Mouse (Mus musculus) heart, embryonic 11.5 days (tissue): ENCODE measurements at regions not wholly inside any gene's neighbourhood (a gene's known extent, or its start where the extent isn't known, plus 50 kb on each side); places are given as distances from the start of the nearest gene placed in this dataset.

Experiments
- ATAC-seq: fragments of 200-750 bp; cut with Nextera tagmentation; replicated peaks from 2 replicates; pipeline ENCODE4 v1.8.0; 2017; ENCODE audit warnings: moderate library complexity; ENCODE audit not compliant: insufficient number of reproducible peaks, low FRiP score, low TSS enrichment
- H3K27ac ChIP-seq: fragments of 300-500 bp; sonication (generic); 2 replicates; pipeline ENCODE4 v1.5.1; 2014; ENCODE audit warnings: mild to moderate bottlenecking, low read depth, low read length
- H3K27me3 ChIP-seq: fragments of 300-500 bp; sonication (generic); 2 replicates; pipeline ENCODE4 v1.6.1; 2014; ENCODE audit warnings: mild to moderate bottlenecking, low read length, mixed read lengths; ENCODE audit not compliant: control insufficient read depth, insufficient read depth
- H3K36me3 ChIP-seq: fragments of 300-500 bp; sonication (generic); 2 replicates; pipeline ENCODE4 v1.6.1; 2014; ENCODE audit warnings: mild to moderate bottlenecking, low read length, moderate library complexity, mixed read lengths; ENCODE audit not compliant: control insufficient read depth, insufficient read depth
- H3K4me1 ChIP-seq: fragments of 300-500 bp; sonication (generic); 2 replicates; pipeline ENCODE4 v1.6.1; 2014; ENCODE audit warnings: low read length; ENCODE audit not compliant: control insufficient read depth, insufficient read depth
- H3K4me2 ChIP-seq: fragments of 300-500 bp; sonication (generic); 2 replicates; pipeline ENCODE4 v1.6.1; 2014; ENCODE audit warnings: mild to moderate bottlenecking, moderate library complexity
- H3K4me3 ChIP-seq: fragments of 300-500 bp; sonication (generic); 2 replicates; pipeline ENCODE4 v1.5.1; 2014; ENCODE audit warnings: low read depth, low read length
- H3K9ac ChIP-seq: fragments of 300-500 bp; sonication (generic); 2 replicates; pipeline ENCODE4 v1.6.1; 2014; ENCODE audit warnings: mild to moderate bottlenecking, low read depth, low read length, moderate library complexity
- H3K9me3 ChIP-seq: fragments of 300-500 bp; sonication (generic); replicated peaks from 2 replicates; pipeline ENCODE4 v1.6.1; 2016; ENCODE audit warnings: low read length; ENCODE audit not compliant: control insufficient read depth
- WGBS: fragments of 180-500 bp; shearing (Covaris S2); extraction: QIAGEN DNeasy Blood & Tissue Kit; methylation state at CpG from one replicate; pipeline ENCODE4 v1.1.7; 2014; ENCODE audit not compliant: insufficient replicate concordance; 5-methylcytosine and 5-hydroxymethylcytosine counted together

DNA sequence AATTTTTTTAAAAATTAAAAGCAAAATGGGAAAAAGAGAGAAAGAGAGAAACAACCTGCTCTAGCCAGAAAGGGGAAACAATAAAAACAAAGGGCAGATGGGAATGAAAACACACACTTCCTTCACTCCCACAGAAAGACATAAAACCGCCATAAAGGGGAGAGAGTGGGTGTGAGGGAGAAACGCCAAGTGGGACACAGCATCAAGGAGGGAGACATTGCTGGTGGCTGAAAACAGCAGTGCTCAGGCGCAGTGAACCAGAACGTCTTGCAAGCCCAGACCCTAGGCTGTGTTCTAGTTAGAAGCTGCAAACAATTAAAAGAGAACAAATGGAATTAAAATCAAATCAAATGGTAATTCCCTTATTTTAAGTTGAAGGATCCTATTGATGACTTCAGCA is 245.1 kb downstream of the Ube2cbp start:
- H3K4me2 ChIP-seq, result no peak overlapping the region
- H3K4me1 ChIP-seq, result no peaks in the 10 kb centered on the region
- H3K36me3 ChIP-seq, result no peaks in the 10 kb centered on the region
- no peak overlapping the region for H3K4me3 ChIP-seq
- H3K9ac ChIP-seq, result no peak overlapping the region
- H3K27ac ChIP-seq, result no peak overlapping the region
- no peak for ATAC-seq
- WGBS, result 72% methylated on average over 4 of the region's 4 CpGs
- H3K27me3 ChIP-seq, result no peaks in the 10 kb centered on the region
- H3K9me3 ChIP-seq, result no peaks in the 10 kb centered on the region

DNA sequence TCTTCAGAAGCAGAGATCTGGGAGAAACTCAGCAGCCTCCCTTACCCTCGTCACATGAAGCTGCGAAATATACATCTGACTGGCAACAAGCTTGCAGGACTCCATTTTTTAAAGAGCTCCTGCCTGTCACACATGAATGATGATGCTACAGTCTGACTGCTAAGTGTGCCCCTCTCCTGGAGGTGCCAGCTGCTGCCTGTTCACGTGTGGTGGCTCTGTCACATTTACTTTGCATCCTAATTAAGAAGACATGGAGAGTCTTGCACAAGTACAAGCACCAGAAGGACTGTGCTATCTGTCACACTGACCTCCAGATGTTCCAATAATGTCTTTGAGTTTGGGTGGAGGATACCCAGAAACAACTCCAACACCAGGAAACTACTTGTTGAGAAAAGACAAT is 240.2 kb downstream of the Ube2cbp start:
- Histone ChIP-seq H3K9ac (no peak overlapping the region), H3K4me2 (no peak overlapping the region), H3K4me3 (no peak overlapping the region), H3K27ac (no peak overlapping the region), H3K4me1 (no peaks in the 10 kb centered on the region), H3K36me3 (no peaks in the 10 kb centered on the region), H3K9me3 (no peaks in the 10 kb centered on the region), H3K27me3 (no peaks in the 10 kb centered on the region)
- WGBS, result 57% methylated on average over 3 of the region's 3 CpGs
- ATAC-seq, result no peak

DNA sequence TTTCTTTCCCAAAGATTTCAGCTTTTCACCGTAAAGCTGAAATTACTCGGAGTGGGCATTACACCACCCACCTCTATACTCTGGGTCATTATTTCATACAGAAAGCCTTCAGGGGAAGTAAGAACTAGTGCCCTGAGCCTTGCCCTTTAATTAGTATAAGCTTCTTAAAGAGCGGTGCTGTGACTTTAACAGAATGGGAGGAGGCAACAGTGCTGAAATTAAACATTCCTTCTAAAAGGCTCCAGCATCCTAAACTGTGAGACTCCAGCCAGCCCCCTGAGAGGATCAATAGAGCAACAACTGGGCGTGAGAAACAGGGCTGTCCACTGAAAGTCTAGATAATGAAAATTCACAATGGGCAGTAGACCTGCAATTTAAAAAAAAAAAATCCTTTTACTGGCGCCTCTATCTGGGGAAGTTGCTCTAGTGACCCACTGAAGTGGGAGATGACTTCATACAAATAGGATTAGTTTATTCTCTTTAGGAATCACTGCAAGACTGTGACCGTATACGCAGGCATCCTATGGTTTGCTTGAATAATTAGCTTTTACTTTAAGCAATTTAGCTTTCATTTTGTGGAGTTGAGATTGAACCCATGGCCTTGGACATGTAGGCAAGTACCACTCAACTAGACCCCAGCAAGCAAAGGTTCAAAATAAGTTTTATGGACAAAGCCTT is 233.9 kb downstream of the Ube2cbp start:
- no peak overlapping the region for H3K9ac ChIP-seq
- no peaks in the 10 kb centered on the region for H3K27me3 ChIP-seq
- no peak for ATAC-seq
- no peaks in the 10 kb centered on the region for H3K9me3 ChIP-seq
- no peaks in the 10 kb centered on the region for H3K36me3 ChIP-seq
- H3K4me2 ChIP-seq, result no peak overlapping the region
- H3K4me3 ChIP-seq, result no peak overlapping the region
- WGBS, result 52% methylated on average over 7 of the region's 7 CpGs
- no peak overlapping the region for H3K27ac ChIP-seq
- no peaks in the 10 kb centered on the region for H3K4me1 ChIP-seq

DNA sequence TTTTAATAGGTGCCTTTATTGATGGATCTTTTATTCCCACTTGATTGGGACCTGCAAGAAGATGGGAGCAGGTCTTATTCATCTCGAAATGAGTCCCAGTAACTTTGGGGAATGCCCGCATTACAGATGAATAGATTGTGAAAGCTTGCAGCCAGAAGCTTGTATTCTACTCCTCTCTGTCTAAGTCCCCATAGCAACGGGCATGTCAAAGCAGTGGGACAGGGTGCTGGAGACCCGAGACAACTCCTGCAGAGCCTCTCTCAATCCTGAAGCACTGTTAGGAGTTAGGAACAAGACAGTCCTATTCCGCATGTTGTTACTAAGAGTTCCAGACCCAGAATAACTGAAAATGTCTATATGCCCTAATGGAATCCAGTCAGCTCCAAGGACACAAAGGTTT is 233.1 kb downstream of the Ube2cbp start:
- no peak for ATAC-seq
- Histone ChIP-seq H3K27me3 (no peaks in the 10 kb centered on the region), H3K27ac (no peak overlapping the region), H3K4me2 (no peak overlapping the region), H3K9me3 (no peaks in the 10 kb centered on the region), H3K4me1 (no peaks in the 10 kb centered on the region), H3K36me3 (no peaks in the 10 kb centered on the region), H3K4me3 (no peak overlapping the region), H3K9ac (no peak overlapping the region)
- 78% methylated on average over 5 of the region's 5 CpGs for WGBS

- Histone ChIP-seq H3K36me3 (no peaks in the 10 kb centered on the region), H3K9me3 (no peaks in the 10 kb centered on the region), H3K27ac (no peak overlapping the region), H3K27me3 (no peaks in the 10 kb centered on the region), H3K4me2 (no peak overlapping the region), H3K4me1 (no peaks in the 10 kb centered on the region), H3K4me3 (no peak overlapping the region), H3K9ac (no peak overlapping the region)
- 63% methylated on average over 1 of the region's 1 CpGs for WGBS
- no peak for ATAC-seq
Observed at GRCm38 (mm10) chr9:86232174-86232573, 232.6 kb downstream of the Ube2cbp start.

DNA sequence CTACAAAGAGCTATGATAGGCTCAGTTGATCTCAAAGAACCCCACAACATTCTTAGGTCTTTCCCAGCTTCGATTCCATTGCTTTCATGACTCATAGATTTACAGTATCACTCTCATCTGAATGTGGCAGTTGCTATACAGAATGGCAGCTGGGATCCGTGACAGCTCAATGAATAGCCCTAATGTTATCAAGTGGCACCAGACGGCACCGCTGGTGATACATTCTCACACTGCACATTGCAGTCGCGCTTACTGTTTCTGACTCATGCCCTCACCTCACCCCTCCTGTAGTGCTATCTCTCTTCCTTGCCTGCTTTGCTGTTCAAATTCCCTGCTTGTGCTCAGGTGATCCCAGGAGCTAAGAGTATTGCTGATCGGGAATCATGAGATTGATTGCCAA is 231.0 kb downstream of the Ube2cbp start:
- Histone ChIP-seq H3K4me2 (no peak overlapping the region), H3K4me1 (no peaks in the 10 kb centered on the region), H3K36me3 (no peaks in the 10 kb centered on the region), H3K9ac (no peak overlapping the region), H3K27ac (no peak overlapping the region), H3K9me3 (no peaks in the 10 kb centered on the region), H3K27me3 (no peaks in the 10 kb centered on the region), H3K4me3 (no peak overlapping the region)
- no peak for ATAC-seq
- WGBS, result 57% methylated on average over 7 of the region's 7 CpGs

DNA sequence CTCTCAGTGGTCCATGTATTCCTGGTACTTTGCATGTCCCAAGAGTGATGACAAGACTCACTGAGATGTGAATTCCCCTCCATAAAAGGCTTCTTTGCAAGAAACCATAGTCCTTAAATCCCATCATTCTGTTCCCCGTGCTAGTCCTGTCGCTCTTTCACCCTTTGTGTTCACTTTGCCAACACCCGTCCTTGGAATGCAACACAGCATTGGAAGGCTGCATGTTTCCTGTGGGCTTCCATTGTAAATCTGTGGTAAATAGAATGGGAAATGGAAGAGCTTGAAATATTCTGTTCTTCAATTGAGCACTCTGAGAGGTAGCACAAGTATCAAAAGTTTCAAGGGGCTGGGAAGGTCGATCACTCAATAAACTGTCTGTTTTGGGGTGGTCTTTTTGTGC is 226.1 kb downstream of the Ube2cbp start:
- no peak overlapping the region for H3K9ac ChIP-seq
- no peak overlapping the region for H3K27ac ChIP-seq
- no peaks in the 10 kb centered on the region for H3K9me3 ChIP-seq
- no peaks in the 10 kb centered on the region for H3K36me3 ChIP-seq
- H3K4me2 ChIP-seq, result no peak overlapping the region
- no peaks in the 10 kb centered on the region for H3K4me1 ChIP-seq
- no peak overlapping the region for H3K4me3 ChIP-seq
- ATAC-seq, result no peak
- 74% methylated on average over 4 of the region's 4 CpGs for WGBS
- no peaks in the 10 kb centered on the region for H3K27me3 ChIP-seq

DNA sequence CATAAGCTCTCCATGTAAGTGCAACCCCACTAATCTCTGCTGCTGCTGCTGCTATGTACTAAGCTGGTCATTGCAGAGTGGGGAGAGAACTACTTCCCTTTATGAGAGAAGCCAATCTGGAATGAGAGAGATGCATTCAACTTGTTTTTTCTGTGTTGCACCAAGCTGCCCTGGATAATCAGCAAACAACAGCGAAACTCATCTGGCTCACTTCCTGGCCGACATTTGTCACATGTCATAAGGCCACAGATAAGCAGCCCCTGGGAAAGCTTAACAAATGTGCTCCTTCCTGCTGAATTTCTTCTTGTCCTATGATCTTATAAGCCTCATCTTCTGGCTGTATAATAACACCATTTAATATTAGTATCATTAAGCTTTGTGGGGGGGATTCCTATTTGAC is 224.5 kb downstream of the Ube2cbp start:
- 21% methylated on average over 2 of the region's 2 CpGs for WGBS
- H3K36me3 ChIP-seq, result no peaks in the 10 kb centered on the region
- no peak overlapping the region for H3K4me2 ChIP-seq
- no peaks in the 10 kb centered on the region for H3K4me1 ChIP-seq
- ATAC-seq, result no peak
- H3K4me3 ChIP-seq, result no peak overlapping the region
- no peaks in the 10 kb centered on the region for H3K27me3 ChIP-seq
- H3K27ac ChIP-seq, result no peak overlapping the region
- no peak overlapping the region for H3K9ac ChIP-seq
- H3K9me3 ChIP-seq, result no peaks in the 10 kb centered on the region

DNA sequence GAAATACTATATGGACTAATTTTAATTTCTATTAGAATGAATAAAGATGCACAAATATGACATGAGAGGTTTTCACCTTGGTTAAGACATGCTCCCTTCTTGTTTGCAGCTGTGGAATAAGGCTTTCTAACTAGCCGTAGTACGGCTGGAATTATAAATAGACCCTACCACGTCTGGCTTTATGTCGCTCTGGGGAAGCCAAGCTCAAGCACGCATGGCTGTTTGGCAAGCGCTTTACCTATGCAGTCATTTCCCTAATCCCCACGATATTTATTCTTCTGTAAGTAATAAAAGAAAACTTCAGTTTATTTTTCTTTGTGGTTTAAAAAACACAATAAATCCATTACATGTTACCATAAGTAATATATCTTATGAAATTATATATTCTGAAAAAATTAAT is 223.9 kb downstream of the Ube2cbp start:
- Histone ChIP-seq H3K27me3 (no peaks in the 10 kb centered on the region), H3K36me3 (no peaks in the 10 kb centered on the region), H3K27ac (no peak overlapping the region), H3K4me2 (no peak overlapping the region), H3K4me3 (no peak overlapping the region), H3K9me3 (no peaks in the 10 kb centered on the region), H3K9ac (no peak overlapping the region), H3K4me1 (no peaks in the 10 kb centered on the region)
- no peak for ATAC-seq
- WGBS, result 52% methylated on average over 7 of the region's 7 CpGs
